Mouse (Mus musculus): ENCODE measurements around the gene Atp9a. TPM values are rescaled to one million over a fixed set of nuclear protein-coding genes. Genes with fewer than 3 reads are reported as not detected.

Gene Atp9a
- polyA plus RNA-seq, 1 experiment from 2014 or later, result 85.0 TPM

DNA sequence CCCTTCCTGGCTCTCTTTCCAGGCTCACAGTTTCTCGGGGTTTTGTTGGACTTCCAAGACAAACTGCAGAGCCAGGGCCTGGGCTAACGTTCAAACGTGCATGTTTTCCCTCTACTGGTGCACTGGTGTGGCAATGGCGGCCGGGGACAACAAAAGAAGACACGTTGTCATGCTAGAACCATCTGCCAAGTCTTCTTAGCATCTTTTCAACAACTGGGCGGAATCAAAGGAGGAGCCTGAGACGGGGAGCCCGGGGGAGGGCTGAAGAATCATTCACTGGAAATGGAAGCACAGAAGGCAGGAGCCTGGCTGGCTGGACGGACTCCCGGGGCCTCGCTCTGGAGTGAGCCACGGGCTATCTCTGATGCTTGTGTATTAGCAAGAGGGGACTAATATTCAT is 39.9 kb downstream of the Atp9a start:
- Histone ChIP-seq H3K4me3 (ENCODE audit: low read length) (no peak overlapping the region), H3K9me3 (ENCODE audit: control insufficient read depth, low read length) (no peaks in the 10 kb centered on the region), H3K27me3 (replicated peaks; ENCODE audit: control insufficient read depth, insufficient read depth, low read length) (no peaks in the 10 kb centered on the region), H3K4me2 (ENCODE audit: low read length) (no peak overlapping the region), H3K4me1 (ENCODE audit: control insufficient read depth, insufficient read depth, low read depth, low read length) (no peaks in the 10 kb centered on the region), H3K9ac (ENCODE audit: low read depth, low read length) (no peak overlapping the region), H3K36me3 (ENCODE audit: control insufficient read depth, insufficient read depth, low read length) (peaks cover 29% of the 10 kb centered on the region), H3K27ac (ENCODE audit: low read depth, low read length) (peak overlapping the region; percentile 70)
- WGBS, result 15% methylated on average over 13 of the region's 13 CpGs
- ATAC-seq, result peak; percentile 78

DNA sequence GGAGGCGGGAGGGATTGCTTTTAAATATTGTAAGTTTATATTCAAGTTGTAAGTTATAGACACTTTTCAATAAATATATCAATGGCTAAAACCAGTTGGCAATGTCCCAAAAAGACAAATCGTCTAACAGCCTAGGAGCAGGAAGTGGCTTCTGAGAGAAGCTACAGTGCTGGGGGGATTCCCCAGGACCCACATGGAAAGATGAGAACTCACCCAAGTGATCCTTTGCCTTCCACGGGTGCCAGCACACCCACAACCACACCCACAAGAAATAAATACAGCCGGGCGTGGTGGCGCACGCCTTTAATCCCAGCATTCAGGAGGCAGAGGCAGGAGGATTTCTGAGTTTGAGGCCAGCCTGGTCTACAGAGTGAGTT is 47.2 kb downstream of the Atp9a start:
- H3K9ac ChIP-seq (ENCODE audit: low read depth, low read length), result no peak overlapping the region
- H3K27ac ChIP-seq (ENCODE audit: low read depth, low read length), result no peak overlapping the region
- WGBS, result 81% methylated on average over 7 of the region's 7 CpGs
- no peaks in the 10 kb centered on the region for H3K9me3 ChIP-seq (ENCODE audit: control insufficient read depth, low read length)
- peaks cover 5% of the 10 kb centered on the region; the same call in 1 of the 2 replicates for H3K4me1 ChIP-seq (ENCODE audit: control insufficient read depth, insufficient read depth, low read depth, low read length)
- H3K4me3 ChIP-seq (ENCODE audit: low read length), result no peak overlapping the region
- H3K27me3 ChIP-seq (replicated peaks; ENCODE audit: control insufficient read depth, insufficient read depth, low read length), result no peaks in the 10 kb centered on the region
- no peak for ATAC-seq
- no peak overlapping the region for H3K4me2 ChIP-seq (ENCODE audit: low read length)
- H3K36me3 ChIP-seq (ENCODE audit: control insufficient read depth, insufficient read depth, low read length), result peaks cover 9% of the 10 kb centered on the region; the same call in 1 of the 2 replicates

DNA sequence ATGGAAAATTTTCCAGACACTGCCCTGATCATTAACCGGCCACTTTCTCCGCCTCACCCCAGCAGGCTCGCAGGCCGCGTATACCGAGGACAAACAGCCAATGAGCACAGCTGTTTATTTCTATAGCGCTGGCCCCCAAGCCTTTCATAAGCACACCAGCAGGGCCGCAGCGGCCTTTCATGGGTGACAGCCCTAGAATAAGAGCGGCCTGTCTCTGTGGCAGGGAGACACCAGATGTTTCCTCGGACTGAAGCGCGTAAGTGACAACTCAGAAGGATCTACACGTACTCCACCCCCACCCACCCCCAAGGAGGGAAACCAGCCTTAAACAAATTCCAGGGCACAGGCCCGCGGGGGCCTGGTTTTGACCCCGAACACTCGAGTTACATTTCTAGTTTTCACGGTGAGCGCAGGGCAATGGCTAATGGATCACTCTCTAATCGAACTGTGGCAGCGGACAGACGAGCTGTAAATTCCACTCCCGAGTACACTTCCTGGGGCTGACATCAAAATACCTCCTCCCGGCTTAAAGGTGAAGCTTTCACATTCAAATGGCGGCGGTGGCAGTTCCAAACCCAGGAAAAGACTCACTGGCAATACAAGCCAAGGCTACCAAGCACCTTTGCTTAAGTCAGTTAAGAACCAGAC is 47.7 kb downstream of the Atp9a start:
- H3K27ac ChIP-seq (ENCODE audit: low read depth, low read length), result peak overlapping the region; percentile 17; the same call in 1 of the 2 replicates
- H3K4me2 ChIP-seq (ENCODE audit: low read length), result peak overlapping the region; percentile 19; the same call in 1 of the 2 replicates
- peak overlapping the region; percentile 27 for H3K9ac ChIP-seq (ENCODE audit: low read depth, low read length)
- H3K27me3 ChIP-seq (replicated peaks; ENCODE audit: control insufficient read depth, insufficient read depth, low read length), result no peaks in the 10 kb centered on the region
- peaks cover 5% of the 10 kb centered on the region; the same call in 1 of the 2 replicates for H3K4me1 ChIP-seq (ENCODE audit: control insufficient read depth, insufficient read depth, low read depth, low read length)
- H3K4me3 ChIP-seq (ENCODE audit: low read length), result no peak overlapping the region
- no peaks in the 10 kb centered on the region for H3K9me3 ChIP-seq (ENCODE audit: control insufficient read depth, low read length)
- WGBS, result 10% methylated on average over 27 of the region's 27 CpGs
- H3K36me3 ChIP-seq (ENCODE audit: control insufficient read depth, insufficient read depth, low read length), result peaks cover 9% of the 10 kb centered on the region; the same call in 1 of the 2 replicates
- ATAC-seq, result 0 out of 2 replicates have a peak, but pooled peaks have one; percentile 21

DNA sequence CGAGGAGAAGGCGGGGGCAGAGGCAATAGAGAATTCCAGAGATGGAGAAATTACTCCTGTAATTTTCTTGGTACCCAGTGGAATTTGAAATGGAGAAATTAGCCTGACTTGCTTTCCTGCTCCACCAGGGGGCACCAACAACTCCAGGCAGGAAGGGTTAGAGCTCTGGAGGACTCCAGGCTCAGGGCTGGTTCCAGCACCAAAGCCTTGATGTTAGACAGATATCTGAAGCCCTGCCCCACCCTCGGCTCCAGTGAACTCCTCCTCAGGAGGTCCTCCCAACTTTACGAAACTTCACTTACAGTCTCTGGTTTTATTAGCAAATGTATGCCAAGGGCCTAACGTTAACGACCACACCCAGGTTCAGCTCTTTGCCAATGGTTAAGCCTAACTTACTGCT is 50.4 kb downstream of the Atp9a start:
- WGBS, result 57% methylated on average over 6 of the region's 6 CpGs
- no peak for ATAC-seq

DNA sequence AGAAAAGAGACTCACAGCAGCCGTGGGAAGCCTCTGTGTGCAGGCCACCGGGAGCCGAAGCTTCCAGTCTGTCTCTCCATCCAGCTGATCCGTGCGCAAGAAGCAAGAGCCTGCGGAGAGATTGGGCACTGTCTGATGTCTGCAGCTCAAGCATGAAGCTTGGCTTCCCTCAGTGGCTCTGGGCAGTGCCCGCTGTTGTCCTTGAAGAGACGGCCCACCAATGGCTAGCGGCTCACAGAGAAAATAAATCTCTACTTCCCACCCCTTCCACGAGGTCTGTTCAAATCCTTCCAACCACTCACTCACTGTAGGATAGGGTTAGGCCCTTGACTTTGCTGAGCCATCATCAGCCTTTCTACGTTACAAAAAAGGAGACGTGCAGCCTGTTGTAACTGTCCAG is 54.9 kb downstream of the Atp9a start:
- H3K4me2 ChIP-seq (ENCODE audit: low read length), result no peak overlapping the region
- no peaks in the 10 kb centered on the region; the same call in 1 of the 2 replicates for H3K4me1 ChIP-seq (ENCODE audit: control insufficient read depth, insufficient read depth, low read depth, low read length)
- H3K9ac ChIP-seq (ENCODE audit: low read depth, low read length), result no peak overlapping the region
- ATAC-seq, result no peak
- H3K27ac ChIP-seq (ENCODE audit: low read depth, low read length), result no peak overlapping the region
- H3K36me3 ChIP-seq (ENCODE audit: control insufficient read depth, insufficient read depth, low read length), result 0 out of 2 replicates have a peak, but pooled peaks cover 3% of the 10 kb centered on the region
- WGBS, result 79% methylated on average over 12 of the region's 12 CpGs
- no peaks in the 10 kb centered on the region for H3K27me3 ChIP-seq (replicated peaks; ENCODE audit: control insufficient read depth, insufficient read depth, low read length)
- no peak overlapping the region for H3K4me3 ChIP-seq (ENCODE audit: low read length)
- no peaks in the 10 kb centered on the region for H3K9me3 ChIP-seq (ENCODE audit: control insufficient read depth, low read length)

More for the DNA sequence above, 50.4 kb downstream of the Atp9a start:
- Histone ChIP-seq H3K9ac (ENCODE audit: low read depth, low read length) (no peak overlapping the region), H3K9me3 (ENCODE audit: control insufficient read depth, low read length) (no peaks in the 10 kb centered on the region), H3K27ac (ENCODE audit: low read depth, low read length) (no peak overlapping the region), H3K27me3 (replicated peaks; ENCODE audit: control insufficient read depth, insufficient read depth, low read length) (no peaks in the 10 kb centered on the region), H3K4me1 (ENCODE audit: control insufficient read depth, insufficient read depth, low read depth, low read length) (peaks cover 5% of the 10 kb centered on the region; the same call in 1 of the 2 replicates), H3K4me3 (ENCODE audit: low read length) (no peak overlapping the region), H3K4me2 (ENCODE audit: low read length) (no peak overlapping the region), H3K36me3 (ENCODE audit: control insufficient read depth, insufficient read depth, low read length) (no peaks in the 10 kb centered on the region)

DNA sequence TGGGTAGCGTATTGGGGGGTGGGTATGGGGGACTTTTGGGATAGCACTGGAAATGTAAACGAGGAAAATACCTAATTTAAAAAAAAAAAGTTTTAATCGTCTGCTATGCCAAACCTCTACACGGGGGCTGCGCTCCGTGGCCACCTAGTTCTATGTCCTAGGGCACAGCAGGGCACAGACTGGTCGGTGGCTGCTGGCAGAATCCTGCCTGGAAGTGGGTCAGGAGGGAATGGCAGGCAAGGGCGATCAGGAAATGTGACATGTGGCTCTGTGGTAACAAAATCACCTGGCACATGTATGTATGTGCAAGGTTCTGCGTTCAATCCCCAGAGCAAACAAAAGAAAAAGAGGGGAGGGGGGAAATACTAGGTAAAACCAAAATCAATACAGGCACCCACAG is 56.3 kb downstream of the Atp9a start:
- H3K9me3 ChIP-seq (ENCODE audit: control insufficient read depth, low read length), result no peaks in the 10 kb centered on the region
- no peak overlapping the region for H3K4me3 ChIP-seq (ENCODE audit: low read length)
- H3K27me3 ChIP-seq (replicated peaks; ENCODE audit: control insufficient read depth, insufficient read depth, low read length), result no peaks in the 10 kb centered on the region
- H3K27ac ChIP-seq (ENCODE audit: low read depth, low read length), result no peak overlapping the region
- no peaks in the 10 kb centered on the region; the same call in 1 of the 2 replicates for H3K4me1 ChIP-seq (ENCODE audit: control insufficient read depth, insufficient read depth, low read depth, low read length)
- H3K36me3 ChIP-seq (ENCODE audit: control insufficient read depth, insufficient read depth, low read length), result peaks cover 11% of the 10 kb centered on the region
- no peak for ATAC-seq
- H3K9ac ChIP-seq (ENCODE audit: low read depth, low read length), result no peak overlapping the region
- no peak overlapping the region for H3K4me2 ChIP-seq (ENCODE audit: low read length)
- WGBS, result 89% methylated on average over 9 of the region's 9 CpGs

DNA sequence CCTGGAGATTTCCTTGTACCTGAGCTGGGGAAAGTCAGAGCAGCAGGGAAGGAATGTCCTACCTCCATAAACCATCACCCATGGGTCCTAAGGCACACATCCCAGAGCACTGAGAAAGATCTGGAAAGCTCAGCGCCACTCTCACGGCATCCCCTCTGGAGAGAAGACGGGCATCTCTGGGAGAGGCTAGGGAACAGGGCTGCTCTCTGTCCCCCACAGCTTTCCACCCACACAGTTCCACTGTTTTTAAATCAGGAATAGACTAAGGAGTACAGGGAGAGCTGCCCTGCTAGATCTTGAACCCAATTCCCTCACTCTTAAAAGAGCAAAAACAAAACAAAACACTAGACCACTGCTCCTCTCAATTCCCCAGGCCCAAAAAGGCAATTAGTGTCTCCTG is 57.5 kb downstream of the Atp9a start:
- H3K4me1 ChIP-seq (ENCODE audit: control insufficient read depth, insufficient read depth, low read depth, low read length), result peaks cover 1% of the 10 kb centered on the region; the same call in 1 of the 2 replicates

DNA sequence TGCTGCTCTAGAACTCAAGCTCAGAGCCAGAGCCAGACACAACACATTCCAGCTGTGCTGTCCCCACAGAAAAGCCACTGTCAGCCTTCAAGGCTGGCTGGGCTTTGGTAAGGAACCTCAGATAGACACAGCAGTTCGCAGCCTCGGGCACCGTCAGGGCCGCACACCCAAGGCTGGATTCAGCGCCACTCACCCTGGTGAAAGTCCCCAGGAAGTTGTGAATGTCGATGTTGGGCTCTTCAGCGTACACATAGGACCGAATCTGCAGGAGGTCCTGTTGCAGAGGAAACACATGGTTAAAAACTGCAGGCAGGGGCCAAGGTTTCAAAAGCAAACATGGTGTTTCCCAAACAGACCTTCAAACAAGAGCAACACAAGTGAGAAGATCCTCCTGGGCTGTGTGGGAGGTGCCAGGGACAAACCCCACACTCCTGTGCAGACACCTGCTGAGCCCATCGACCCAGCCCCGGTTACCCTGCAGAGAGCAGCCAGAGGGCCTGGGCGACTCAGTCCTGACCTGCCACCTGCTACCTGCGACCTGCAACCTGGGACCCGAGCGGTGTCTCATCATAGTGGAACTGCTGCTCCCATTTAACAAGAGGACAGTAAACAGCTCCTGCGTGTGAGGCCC is 58.6 kb downstream of the Atp9a start:
- no peak overlapping the region for H3K27ac ChIP-seq (ENCODE audit: low read depth, low read length)
- H3K9ac ChIP-seq (ENCODE audit: low read depth, low read length), result no peak overlapping the region
- ATAC-seq, result no peak
- no peak overlapping the region for H3K4me3 ChIP-seq (ENCODE audit: low read length)
- WGBS, result 45% methylated on average over 15 of the region's 15 CpGs
- no peaks in the 10 kb centered on the region for H3K27me3 ChIP-seq (replicated peaks; ENCODE audit: control insufficient read depth, insufficient read depth, low read length)
- no peak overlapping the region for H3K4me2 ChIP-seq (ENCODE audit: low read length)
- H3K36me3 ChIP-seq (ENCODE audit: control insufficient read depth, insufficient read depth, low read length), result peaks cover 15% of the 10 kb centered on the region
- H3K4me1 ChIP-seq (ENCODE audit: control insufficient read depth, insufficient read depth, low read depth, low read length), result peaks cover 8% of the 10 kb centered on the region
- H3K9me3 ChIP-seq (ENCODE audit: control insufficient read depth, low read length), result no peaks in the 10 kb centered on the region

More for the DNA sequence above, 57.5 kb downstream of the Atp9a start:
- H3K27me3 ChIP-seq (replicated peaks; ENCODE audit: control insufficient read depth, insufficient read depth, low read length), result no peaks in the 10 kb centered on the region
- no peak overlapping the region for H3K4me2 ChIP-seq (ENCODE audit: low read length)
- no peaks in the 10 kb centered on the region for H3K9me3 ChIP-seq (ENCODE audit: control insufficient read depth, low read length)
- H3K9ac ChIP-seq (ENCODE audit: low read depth, low read length), result no peak overlapping the region
- ATAC-seq, result no peak
- WGBS, result 71% methylated on average over 3 of the region's 3 CpGs
- peaks cover 15% of the 10 kb centered on the region for H3K36me3 ChIP-seq (ENCODE audit: control insufficient read depth, insufficient read depth, low read length)
- no peak overlapping the region for H3K27ac ChIP-seq (ENCODE audit: low read depth, low read length)
- no peak overlapping the region for H3K4me3 ChIP-seq (ENCODE audit: low read length)

DNA sequence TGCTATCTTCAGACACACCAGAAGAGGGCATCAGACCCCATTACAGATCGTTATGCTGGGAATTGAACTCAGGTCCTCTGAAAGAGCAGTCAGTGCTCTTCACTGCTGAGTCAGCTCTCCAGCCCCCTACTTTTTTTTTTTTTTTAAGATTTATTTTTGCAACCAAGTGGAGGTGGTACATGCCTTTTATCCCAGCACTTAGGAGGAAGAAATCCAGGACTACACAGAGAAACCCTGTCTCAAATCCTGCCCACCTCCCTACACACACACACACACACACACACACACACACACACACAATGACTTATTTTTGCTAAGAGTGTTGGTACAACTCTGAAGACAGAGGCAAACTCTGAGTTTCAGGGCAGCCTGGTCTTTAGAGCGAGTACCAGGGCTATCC is 59.5 kb downstream of the Atp9a start:
- Histone ChIP-seq H3K27me3 (replicated peaks; ENCODE audit: control insufficient read depth, insufficient read depth, low read length) (no peaks in the 10 kb centered on the region), H3K4me2 (ENCODE audit: low read length) (no peak overlapping the region), H3K9me3 (ENCODE audit: control insufficient read depth, low read length) (no peaks in the 10 kb centered on the region), H3K27ac (ENCODE audit: low read depth, low read length) (no peak overlapping the region), H3K9ac (ENCODE audit: low read depth, low read length) (no peak overlapping the region), H3K4me1 (ENCODE audit: control insufficient read depth, insufficient read depth, low read depth, low read length) (peaks cover 10% of the 10 kb centered on the region), H3K4me3 (ENCODE audit: low read length) (no peak overlapping the region), H3K36me3 (ENCODE audit: control insufficient read depth, insufficient read depth, low read length) (peaks cover 15% of the 10 kb centered on the region)
- ATAC-seq, result no peak
- 86% methylated on average over 2 of the region's 2 CpGs for WGBS

All from hindbrain, embryonic 16.5 days (tissue).